Mouse (Mus musculus): ENCODE measurements around the gene Gsta4.
A peak's percentile ranks its signal among the peaks of the same experiment; 100 is the strongest.

- no peak for TF ChIP-seq E2F4 (IDR thresholded peaks at IDR 0.05; ENCODE audit: insufficient read depth)
- no peak for TF ChIP-seq SRF (IDR thresholded peaks at IDR 0.05; ENCODE audit: control insufficient read depth, insufficient read length, low read depth)
- no peak for TF ChIP-seq POLR2A (IDR thresholded peaks at IDR 0.05; ENCODE audit: insufficient read length, low read depth)
- peak; percentile 56; the same call in 1 of the 2 replicates for TF ChIP-seq CEBPB (IDR thresholded peaks at IDR 0.05; ENCODE audit: insufficient read depth, poor library complexity, severe bottlenecking)
These were observed 43.1 kb upstream of the Gsta4 start for GRCm38 (mm10) chr9:78139463-78139862.
